Mouse (Mus musculus) right cerebral cortex, postnatal 4 days (tissue): ENCODE data around the gene Zbtb45.

ENCODE experiments used
- DNase-seq: peaks from one replicate; pipeline ENCODE4 v3.0.0-alpha.2; 2022

Zbtb45 gene

GRCm38 (mm10) chr7:13033451-13034147, 23.8 kb upstream of the Zbtb45 start:
- DNase-seq = no peak

GRCm38 (mm10) chr7:13032541-13032940, 22.7 kb upstream of the Zbtb45 start:
- no peak for DNase-seq

- no peak for DNase-seq
These were observed 22.1 kb upstream of the Zbtb45 start for GRCm38 (mm10) chr7:13031983-13032382.

- DNase-seq = peak; percentile 29
These were observed 21.2 kb upstream of the Zbtb45 start for GRCm38 (mm10) chr7:13031069-13031468.

GRCm38 (mm10) chr7:13028986-13029385, 19.2 kb upstream of the Zbtb45 start:
- no peak for DNase-seq

GRCm38 (mm10) chr7:13025511-13026112, 15.8 kb upstream of the Zbtb45 start:
- DNase-seq = no peak

- DNase-seq = peak; percentile 88
These were observed 15.0 kb upstream of the Zbtb45 start for GRCm38 (mm10) chr7:13024805-13025204.

- DNase-seq = peak; percentile 96
These were observed 14.3 kb upstream of the Zbtb45 start for GRCm38 (mm10) chr7:13023928-13024731.

- peak; percentile 55 for DNase-seq
These were observed 13.1 kb upstream of the Zbtb45 start for GRCm38 (mm10) chr7:13022773-13023535.

- no peak for DNase-seq
These were observed 5.4 kb upstream of the Zbtb45 start for GRCm38 (mm10) chr7:13015217-13015616.

GRCm38 (mm10) chr7:13014275-13014839, 4.5 kb upstream of the Zbtb45 start:
- no peak for DNase-seq

GRCm38 (mm10) chr7:13013671-13014070, 3.8 kb upstream of the Zbtb45 start:
- DNase-seq = no peak

GRCm38 (mm10) chr7:13009143-13010004, 460 bp downstream of the Zbtb45 start:
- peak; percentile 89 for DNase-seq

- DNase-seq = peak; percentile 19
These were observed 2.3 kb downstream of the Zbtb45 start for GRCm38 (mm10) chr7:13007341-13008092.

GRCm38 (mm10) chr7:13006531-13006930, 3.3 kb downstream of the Zbtb45 start:
- no peak for DNase-seq

GRCm38 (mm10) chr7:13006011-13006410, 3.8 kb downstream of the Zbtb45 start:
- no peak for DNase-seq

GRCm38 (mm10) chr7:13003380-13003779, 6.5 kb downstream of the Zbtb45 start:
- DNase-seq = no peak

- DNase-seq = no peak
These were observed 8.2 kb downstream of the Zbtb45 start for GRCm38 (mm10) chr7:13001584-13001983.

- DNase-seq = no peak
These were observed 11.0 kb downstream of the Zbtb45 start, which contains the start of gene Trim28 for GRCm38 (mm10) chr7:12998851-12999250. Trim28 (plus strand) TSS chr7:12999114.

GRCm38 (mm10) chr7:12998053-12998452, 11.8 kb downstream of the Zbtb45 start, which contains the start of gene Slc27a5:
Slc27a5 (minus strand) TSS chr7:12998192.
- no peak for DNase-seq

- DNase-seq = no peak
These were observed 12.6 kb downstream of the Zbtb45 start for GRCm38 (mm10) chr7:12997230-12997629.
